9 mouse cellular contexts compared by ENCODE assay signal in the genomic region with DNA sequence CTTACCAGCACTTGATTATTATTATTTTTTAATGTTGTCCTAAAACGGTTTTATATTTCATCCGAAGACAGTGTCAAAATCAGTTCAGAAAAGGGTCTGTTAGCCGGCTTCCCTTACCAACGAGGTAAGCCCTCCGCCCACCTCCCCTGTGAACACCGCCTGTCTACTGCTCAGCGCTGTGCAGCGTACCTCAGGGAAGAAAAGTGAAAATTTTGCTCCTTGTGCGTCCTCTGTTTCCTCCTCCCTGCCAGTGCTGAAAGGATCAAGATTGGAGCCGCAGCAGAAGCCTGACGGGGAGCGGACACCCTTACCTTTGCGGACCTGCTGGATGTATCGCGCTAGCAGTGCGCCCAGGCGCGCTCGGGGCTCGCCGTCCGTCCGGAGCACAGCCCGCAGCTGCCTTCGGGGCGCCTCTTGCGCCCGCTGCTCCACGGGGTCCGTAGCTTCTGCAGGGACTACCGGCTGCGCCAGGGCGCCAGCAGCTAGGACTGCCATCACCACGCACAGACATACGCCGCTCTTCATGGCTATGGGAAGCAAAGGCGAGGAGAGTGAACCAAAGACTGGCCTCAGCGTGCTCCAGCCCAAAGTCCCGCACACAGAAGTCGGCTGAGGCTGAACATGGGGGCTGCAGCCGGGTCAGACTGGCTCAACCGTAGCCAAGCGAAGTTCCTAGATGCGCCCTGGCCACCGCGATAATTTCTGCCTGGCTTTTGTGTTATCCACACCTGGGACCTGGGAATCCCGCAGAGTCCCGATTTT. TPM values are rescaled to one million over a fixed set of nuclear protein-coding genes. Genes with fewer than 3 reads are reported as not detected.
DNase-seq lines count a peak whose midpoint lies in the region; ATAC-seq and TF ChIP-seq lines count a peak whose summit lies in the region.
"Had no signal": no experiment of that assay in that cellular context is flagged by ENCODE, and none has a peak within 500 bp of the region (broad histone marks: within the 10 kb centered on the region; RNA-seq: fewer than 3 reads in every experiment).

No protein-coding gene starts in this region.

- 3% methylated on average over 48 of the region's 48 CpGs for WGBS in heart, embryonic 12.5 days
- WGBS in forebrain, embryonic 13.5 days: 3% methylated on average over 46 of the region's 48 CpGs

- intact Hi-C loops in heart, postnatal 14 days (cut with DNase I): no loop called here
- intact Hi-C loops in gastrocnemius, postnatal 36 days (cut with DNase I): no loop called here

- H3K4me3 ChIP-seq in heart, embryonic 12.5 days: peak overlapping the region; percentile 35
- H3K4me3 ChIP-seq in ES-Bruce4 (ENCODE audit: low read depth, low read length): peak overlapping the region; percentile 48
- peak overlapping the region; percentile 34 for H3K4me3 ChIP-seq in forebrain, embryonic 13.5 days

- TF ChIP-seq CTCF in ES-Bruce4 (IDR thresholded peaks at IDR 0.05; ENCODE audit: low read depth, low read length): no peak

- peak overlapping the region; percentile 70 for H3K4me2 ChIP-seq in heart, embryonic 12.5 days
- peak overlapping the region; percentile 60 for H3K4me2 ChIP-seq in forebrain, embryonic 13.5 days

- no peaks in the 10 kb centered on the region for H3K36me3 ChIP-seq in heart, embryonic 12.5 days
- H3K36me3 ChIP-seq in ES-Bruce4 (ENCODE audit: control insufficient read depth, insufficient read depth, low read length, poor library complexity, severe bottlenecking): no peaks in the 10 kb centered on the region
- no peaks in the 10 kb centered on the region for H3K36me3 ChIP-seq in forebrain, embryonic 13.5 days (ENCODE audit: poor library complexity, severe bottlenecking)

- H3K27me3 ChIP-seq in heart, embryonic 12.5 days (replicated peaks): peaks cover 78% of the 10 kb centered on the region
- H3K27me3 ChIP-seq in ES-Bruce4 (ENCODE audit: control insufficient read depth, insufficient read depth, low read length, poor library complexity, severe bottlenecking): no peaks in the 10 kb centered on the region
- H3K27me3 ChIP-seq in forebrain, embryonic 13.5 days: peaks cover 60% of the 10 kb centered on the region

- no peak overlapping the region for H3K27ac ChIP-seq in heart, embryonic 12.5 days (ENCODE audit: poor library complexity, severe bottlenecking)
- H3K27ac ChIP-seq in ES-Bruce4 (ENCODE audit: insufficient read depth, low read length): no peak overlapping the region
- H3K27ac ChIP-seq in forebrain, embryonic 13.5 days: no peak overlapping the region

- DNase-seq in heart, postnatal 14 days: no peak
- DNase-seq in mesoderm, embryonic 11.5 days (ENCODE audit: low read depth, low spot score): peak; percentile 30
- DNase-seq in testis, postnatal 14 days (ENCODE audit: low spot score): no peak
- no peak for DNase-seq in urinary bladder, adult 2 months (ENCODE audit: low spot score)
- DNase-seq in gastrocnemius, postnatal 36 days: no peak
- DNase-seq: spleen, adult 18-20 months had no signal

- H3K4me1 ChIP-seq in heart, embryonic 12.5 days (replicated peaks): peaks cover 18% of the 10 kb centered on the region
- no peaks in the 10 kb centered on the region for H3K4me1 ChIP-seq in ES-Bruce4 (ENCODE audit: control insufficient read depth, insufficient read depth, low read length)
- peaks cover 21% of the 10 kb centered on the region for H3K4me1 ChIP-seq in forebrain, embryonic 13.5 days

- ATAC-seq in heart, embryonic 12.5 days (ENCODE audit: insufficient number of reproducible peaks, low FRiP score): no peak
- no peak for ATAC-seq in forebrain, embryonic 13.5 days

- no peak for TF ChIP-seq EP300 in ES-Bruce4 (IDR thresholded peaks at IDR 0.05; ENCODE audit: insufficient read depth, low read depth, low read length)

- no peaks in the 10 kb centered on the region for H3K9me3 ChIP-seq in heart, embryonic 12.5 days (replicated peaks)
- H3K9me3 ChIP-seq in ES-Bruce4 (replicated peaks; ENCODE audit: control insufficient read depth, insufficient read depth, low read length, poor library complexity, severe bottlenecking): no peaks in the 10 kb centered on the region
- no peaks in the 10 kb centered on the region for H3K9me3 ChIP-seq in forebrain, embryonic 13.5 days (replicated peaks)

- TF ChIP-seq POLR2A in ES-Bruce4 (IDR thresholded peaks at IDR 0.05; ENCODE audit: insufficient read depth, low read length): no peak

- peak overlapping the region; percentile 5 for H3K9ac ChIP-seq in heart, embryonic 12.5 days
- H3K9ac ChIP-seq in ES-Bruce4 (ENCODE audit: low read depth, poor library complexity, severe bottlenecking): no peak overlapping the region
- H3K9ac ChIP-seq in forebrain, embryonic 13.5 days: peak overlapping the region; percentile 46

RNA-seq across cellular contexts. Expression of gene Cck, which starts 1.3 kb away (rescaled TPM):
- 0.58 and 1.1 TPM in 2 replicates for polyA plus RNA-seq in heart, embryonic 12.5 days (2016; fragmentation: Nextera tagmentation; extraction: Ambion mirVana)
- total RNA-seq in heart, postnatal 14 days (2021): under 1 TPM in 1 of 2 experiments, not detected in 1; 0.54 TPM
- 1.3 TPM in 1 of 2 replicates, not detected in the other for polyA plus RNA-seq in ES-Bruce4 (2011; ENCODE audit: insufficient read depth, insufficient read length, low read depth, missing spikeins)
- 11.0 and 40.0 TPM in 2 replicates for polyA plus RNA-seq in forebrain, embryonic 13.5 days (2015; fragmentation: Nextera tagmentation; extraction: Ambion mirVana)
- polyA plus RNA-seq in urinary bladder, adult 2 months (2012; rRNA removed): 45.3 and 46.2 TPM in 2 replicates
- 1 to 10 TPM in 1 of 2 experiments, under 1 TPM in 1; 0.43 to 1.2 TPM for total RNA-seq in gastrocnemius, postnatal 36 days (2021)
